Mouse (Mus musculus): ENCODE measurements around the gene Calm4.
A peak's percentile ranks its signal among the peaks of the same experiment; 100 is the strongest.

The Calm4 gene

GRCm38 (mm10) chr13:3862325-3862724, 24.8 kb downstream of the Calm4 start:
- no peak for DNase-seq

- DNase-seq = no peak
Observed at GRCm38 (mm10) chr13:3862922-3863580, 25.5 kb downstream of the Calm4 start.

GRCm38 (mm10) chr13:3865648-3866354, 28.2 kb downstream of the Calm4 start:
- DNase-seq = peak; percentile 36

- DNase-seq = no peak
Observed at GRCm38 (mm10) chr13:3866355-3867052, 28.9 kb downstream of the Calm4 start.

GRCm38 (mm10) chr13:3867158-3867557, 29.6 kb downstream of the Calm4 start:
- DNase-seq = no peak

GRCm38 (mm10) chr13:3869901-3870300, 32.3 kb downstream of the Calm4 start:
- no peak for DNase-seq

GRCm38 (mm10) chr13:3872832-3873231, 35.3 kb downstream of the Calm4 start:
- DNase-seq = no peak

GRCm38 (mm10) chr13:3876448-3876847, 38.9 kb downstream of the Calm4 start:
- no peak for DNase-seq

GRCm38 (mm10) chr13:3877185-3877584, 39.6 kb downstream of the Calm4 start:
- no peak for DNase-seq

GRCm38 (mm10) chr13:3877679-3878220, 40.2 kb downstream of the Calm4 start:
- DNase-seq = no peak

GRCm38 (mm10) chr13:3886663-3887062, 49.1 kb downstream of the Calm4 start:
- DNase-seq = no peak
